Mouse (Mus musculus) liver, postnatal 0 days (tissue): Measurements from ENCODE around the gene Zkscan8. TPM values are rescaled to one million over a fixed set of nuclear protein-coding genes. Genes with fewer than 3 reads are reported as not detected.
"Not testable (repeated sequence)": the region's sequence is repeated elsewhere in the genome, so short reads cannot be mapped to it uniquely, and the experiment has no call there.

ENCODE experiments used
- ATAC-seq: fragments of 200-750 bp; cut with Nextera tagmentation; 2 replicates; pipeline ENCODE4 v1.8.0; 2017; ENCODE audit warnings: mild to moderate bottlenecking, moderate library complexity
- DNase-seq: peaks from one replicate; pipeline ENCODE4 v3.0.0-alpha.2; 2016
- H3K27ac ChIP-seq: fragments of 300-500 bp; sonication (generic); 2 replicates; pipeline ENCODE4 v1.5.1; 2014; ENCODE audit warnings: antibody characterized with exemption, moderate library complexity, mild to moderate bottlenecking, low read depth
- H3K27me3 ChIP-seq: fragments of 300-500 bp; sonication (generic); 2 replicates; pipeline ENCODE4 v1.6.1; 2014; ENCODE audit warnings: low read length, control low read depth, mixed read lengths; ENCODE audit not compliant: insufficient read depth
- H3K36me3 ChIP-seq: fragments of 300-500 bp; sonication (generic); replicated peaks from 2 replicates; pipeline ENCODE4 v1.6.1; 2014; ENCODE audit warnings: mild to moderate bottlenecking, control low read depth, low read length, moderate library complexity, mixed read lengths; ENCODE audit not compliant: insufficient read depth
- H3K4me1 ChIP-seq: fragments of 300-500 bp; sonication (generic); 2 replicates; pipeline ENCODE4 v1.6.1; 2014; ENCODE audit warnings: antibody characterized with exemption, mild to moderate bottlenecking, control low read depth; ENCODE audit not compliant: insufficient read depth
- H3K4me2 ChIP-seq: fragments of 300-500 bp; sonication (generic); 2 replicates; pipeline ENCODE4 v1.6.1; 2014; ENCODE audit warnings: low read depth, mild to moderate bottlenecking, low read length, moderate library complexity, mixed read lengths
- H3K4me3 ChIP-seq: fragments of 300-500 bp; sonication (generic); 2 replicates; pipeline ENCODE4 v1.5.1; 2014; ENCODE audit warnings: low read depth, low read length
- H3K9ac ChIP-seq: fragments of 300-500 bp; sonication (generic); replicated peaks from 2 replicates; pipeline ENCODE4 v1.6.1; 2014; ENCODE audit warnings: mild to moderate bottlenecking, moderate library complexity
- H3K9me3 ChIP-seq: fragments of 300-500 bp; sonication (generic); 2 replicates; pipeline ENCODE4 v1.6.1; 2016; ENCODE audit warnings: mild to moderate bottlenecking, control low read depth, low read length, mixed read lengths
- CTCF ChIP-seq: sonication (generic); IDR thresholded peaks from 2 replicates; pipeline ENCODE4 v1.5.1; 2016; ENCODE audit warnings: antibody characterized with exemption, low read depth
- EP300 ChIP-seq: IDR thresholded peaks from 2 replicates; pipeline ENCODE4 v1.6.1; 2016; ENCODE audit warnings: antibody characterized with exemption, low read depth, mild to moderate bottlenecking
- WGBS: fragments of 180-500 bp; shearing (Covaris S2); extraction: QIAGEN DNeasy Blood & Tissue Kit; methylation state at CpG from one replicate; pipeline ENCODE4 v1.1.7; 2014; ENCODE audit not compliant: insufficient replicate concordance; 5-methylcytosine and 5-hydroxymethylcytosine counted together
- polyA plus RNA-seq: library from polyadenylated mRNA; unstranded; fragments of >200 nt; fragmentation: Nextera tagmentation; extraction: Ambion mirVana; gene quantifications from 2 replicates; pipeline ENCODE4 v1.2.1, GENCODE M21; 2015

Gene Zkscan8
- polyA plus RNA-seq, 1 experiment from 2014 or later: 1.6 TPM

GRCm38 (mm10) chr13:21506221-21506649, 24.7 kb downstream of the Zkscan8 start:
- H3K27ac ChIP-seq: peak overlapping the region; percentile 69
- H3K4me1 ChIP-seq: 0 out of 2 replicates have a peak, but pooled peaks cover 3% of the 10 kb centered on the region
- peak overlapping the region; percentile 63 for H3K4me2 ChIP-seq
- peak; percentile 100 for ATAC-seq
- H3K36me3 ChIP-seq: no peaks in the 10 kb centered on the region
- peak; percentile 92 for DNase-seq
- H3K4me3 ChIP-seq: peak overlapping the region; percentile 63
- no peaks in the 10 kb centered on the region for H3K27me3 ChIP-seq
- H3K9me3 ChIP-seq: no peaks in the 10 kb centered on the region
- WGBS: under 1% methylated on average over 21 of the region's 21 CpGs
- TF ChIP-seq CTCF: no peak
- H3K9ac ChIP-seq: peak overlapping the region; percentile 60

GRCm38 (mm10) chr13:21502296-21502695, 28.6 kb downstream of the Zkscan8 start:
- H3K4me2 ChIP-seq: no peak overlapping the region
- ATAC-seq (no peak), DNase-seq (no peak)
- no peak overlapping the region for H3K4me3 ChIP-seq
- H3K9ac ChIP-seq: no peak overlapping the region
- no peak overlapping the region for H3K27ac ChIP-seq
- H3K27me3 ChIP-seq: no peaks in the 10 kb centered on the region
- no peaks in the 10 kb centered on the region for H3K36me3 ChIP-seq
- no peaks in the 10 kb centered on the region for H3K9me3 ChIP-seq
- TF ChIP-seq EP300 (no peak), CTCF (no peak)
- H3K4me1 ChIP-seq: 0 out of 2 replicates have a peak, but pooled peaks cover 3% of the 10 kb centered on the region
- WGBS: 73% methylated on average over 5 of the region's 5 CpGs

- DNase-seq, H3K9ac ChIP-seq, ATAC-seq, H3K27ac ChIP-seq, H3K4me1 ChIP-seq, H3K27me3 ChIP-seq, H3K9me3 ChIP-seq, H3K4me3 ChIP-seq, H3K4me2 ChIP-seq, H3K36me3 ChIP-seq: not testable (repeated sequence)
- 92% methylated on average over 16 of the region's 17 CpGs for WGBS
These were observed 29.7 kb downstream of the Zkscan8 start, which contains the start of gene Gm11273 for GRCm38 (mm10) chr13:21501182-21501581. Gene Gm11273 (minus strand): TSS chr13:21501418.

- H3K9ac ChIP-seq: no peak within 1 kb of the TSS
- H3K9me3 ChIP-seq: no peaks in the 10 kb centered on the region
- no peaks in the 10 kb centered on the region for H3K27me3 ChIP-seq
- no peaks in the 10 kb centered on the region for H3K36me3 ChIP-seq
- 87% methylated on average over 21 of the region's 21 CpGs for WGBS
- DNase-seq: no peak
- no peak for ATAC-seq
- H3K4me2 ChIP-seq: no peak within 1 kb of the TSS
- no peaks in the 10 kb centered on the region for H3K4me1 ChIP-seq
- H3K4me3 ChIP-seq: no peak within 1 kb of the TSS
- H3K27ac ChIP-seq: no peak within 1 kb of the TSS
- no peak for TF ChIP-seq EP300
- no peak for TF ChIP-seq CTCF
These were observed 35.8 kb downstream of the Zkscan8 start, which contains the start of gene AK157302 for GRCm38 (mm10) chr13:21495080-21495479. Gene AK157302 (plus strand): TSS chr13:21495223.

GRCm38 (mm10) chr13:21492847-21493246, 38.1 kb downstream of the Zkscan8 start:
- Histone ChIP-seq H3K4me2 (no peak overlapping the region), H3K9me3 (no peaks in the 10 kb centered on the region), H3K27ac (no peak overlapping the region), H3K27me3 (no peaks in the 10 kb centered on the region), H3K9ac (no peak overlapping the region), H3K36me3 (no peaks in the 10 kb centered on the region), H3K4me3 (no peak overlapping the region), H3K4me1 (no peaks in the 10 kb centered on the region)
- 85% methylated on average over 5 of the region's 5 CpGs for WGBS
- DNase-seq (no peak), ATAC-seq (no peak)
- no peak for TF ChIP-seq EP300
- TF ChIP-seq CTCF: no peak

- H3K4me3 ChIP-seq: no peak overlapping the region
- H3K27me3 ChIP-seq: no peaks in the 10 kb centered on the region
- DNase-seq (no peak), ATAC-seq (no peak)
- no peak overlapping the region for H3K4me2 ChIP-seq
- 73% methylated on average over 1 of the region's 1 CpGs for WGBS
- TF ChIP-seq EP300: no peak
- no peak for TF ChIP-seq CTCF
- H3K36me3 ChIP-seq: no peaks in the 10 kb centered on the region
- peaks cover 3% of the 10 kb centered on the region; the same call in 1 of the 2 replicates for H3K9me3 ChIP-seq
- no peak overlapping the region for H3K9ac ChIP-seq
- H3K4me1 ChIP-seq: no peaks in the 10 kb centered on the region
- H3K27ac ChIP-seq: no peak overlapping the region
These were observed 44.0 kb downstream of the Zkscan8 start for GRCm38 (mm10) chr13:21486881-21487280.

GRCm38 (mm10) chr13:21478759-21479670, 51.9 kb downstream of the Zkscan8 start, which contains the start of the genes Zkscan4 and Gm10065:
Gene Zkscan4 (plus strand): TSS chr13:21478907.
Gene Gm10065 (minus strand): TSS chr13:21479441.
- H3K9ac ChIP-seq: peak within 1 kb of the TSS; percentile 41
- H3K4me1 ChIP-seq, H3K36me3 ChIP-seq, H3K27me3 ChIP-seq, H3K9me3 ChIP-seq: not testable (repeated sequence)
- peak within 1 kb of the TSS; percentile 84 for H3K27ac ChIP-seq
- ATAC-seq (peak; percentile 89), DNase-seq (peak; percentile 56)
- H3K4me2 ChIP-seq: peak within 1 kb of the TSS; percentile 83
- WGBS: 4% methylated on average over 25 of the region's 31 CpGs
- peak within 1 kb of the TSS; percentile 52 for H3K4me3 ChIP-seq
